Mouse (Mus musculus) midbrain, embryonic 16.5 days (tissue): ENCODE measurements around the gene Mtrf1l. TPM values are rescaled to one million over a fixed set of nuclear protein-coding genes. Genes with fewer than 3 reads are reported as not detected.
A peak's percentile ranks its signal among the peaks of the same experiment; 100 is the strongest.

ENCODE experiments used
- ATAC-seq: fragments of 200-750 bp; cut with Nextera tagmentation; 2 replicates; pipeline ENCODE4 v1.8.0; 2017; ENCODE audit warnings: moderate TSS enrichment
- H3K27ac ChIP-seq: fragments of 300-500 bp; sonication (generic); 2 replicates; pipeline ENCODE4 v1.5.1; 2014; ENCODE audit warnings: mild to moderate bottlenecking, low read length, mixed read lengths
- H3K27me3 ChIP-seq: fragments of 300-500 bp; sonication (generic); 2 replicates; pipeline ENCODE4 v1.6.1; 2014; ENCODE audit warnings: low read depth, low read length, mixed read lengths; ENCODE audit not compliant: control insufficient read depth, insufficient read depth
- H3K36me3 ChIP-seq: fragments of 300-500 bp; sonication (generic); 2 replicates; pipeline ENCODE4 v1.6.1; 2014; ENCODE audit warnings: mild to moderate bottlenecking, low read length, moderate library complexity, mixed read lengths; ENCODE audit not compliant: control insufficient read depth, insufficient read depth
- H3K4me1 ChIP-seq: fragments of 300-500 bp; sonication (generic); 2 replicates; pipeline ENCODE4 v1.6.1; 2014; ENCODE audit warnings: mild to moderate bottlenecking, low read length, mixed read lengths; ENCODE audit not compliant: control insufficient read depth, insufficient read depth
- H3K4me2 ChIP-seq: fragments of 300-500 bp; sonication (generic); 2 replicates; pipeline ENCODE4 v1.6.1; 2014; ENCODE audit warnings: mild to moderate bottlenecking, low read length, mixed read lengths
- H3K4me3 ChIP-seq: fragments of 300-500 bp; sonication (generic); 2 replicates; pipeline ENCODE4 v1.5.1; 2014; ENCODE audit warnings: low read depth, mild to moderate bottlenecking, low read length, moderate library complexity, mixed read lengths
- H3K9ac ChIP-seq: fragments of 300-500 bp; sonication (generic); 2 replicates; pipeline ENCODE4 v1.6.1; 2014; ENCODE audit warnings: low read depth, low read length, mixed read lengths
- H3K9me3 ChIP-seq: fragments of 300-500 bp; sonication (generic); replicated peaks from 2 replicates; pipeline ENCODE4 v1.6.1; 2014; ENCODE audit warnings: mild to moderate bottlenecking, low read length, mixed read lengths; ENCODE audit not compliant: control insufficient read depth, poor library complexity, severe bottlenecking
- WGBS: fragments of 180-500 bp; shearing (Covaris S2); extraction: QIAGEN DNeasy Blood & Tissue Kit; methylation state at CpG from one replicate; pipeline ENCODE4 v1.1.7; 2014; 5-methylcytosine and 5-hydroxymethylcytosine counted together
- polyA plus RNA-seq: library from polyadenylated mRNA; unstranded; fragments of >200 nt; fragmentation: Nextera tagmentation; extraction: Ambion mirVana; gene quantifications from 2 replicates; pipeline ENCODE4 v1.2.1, GENCODE M21; 2015

Mtrf1l gene
- polyA plus RNA-seq: 7.9 and 11.1 TPM in 2 replicates

- peak; percentile 98 for ATAC-seq
- H3K4me3 ChIP-seq: peak within 1 kb of the TSS; percentile 92
- H3K27ac ChIP-seq: peak within 1 kb of the TSS; percentile 89
- under 1% methylated on average over 47 of the region's 47 CpGs for WGBS
- H3K27me3 ChIP-seq: no peaks in the 10 kb centered on the region
- peaks cover 4% of the 10 kb centered on the region for H3K36me3 ChIP-seq
- H3K9ac ChIP-seq: peak within 1 kb of the TSS; percentile 92
- peaks cover 14% of the 10 kb centered on the region for H3K4me1 ChIP-seq
- H3K9me3 ChIP-seq: no peaks in the 10 kb centered on the region
- peak within 1 kb of the TSS; percentile 68 for H3K4me2 ChIP-seq
Observed at GRCm38 (mm10) chr10:5823740-5824491, at the start of gene Mtrf1l. Mtrf1l (minus strand) TSS chr10:5823910.

- Histone ChIP-seq H3K4me1 (peaks cover 7% of the 10 kb centered on the region; the same call in 1 of the 2 replicates), H3K4me2 (no peak overlapping the region), H3K27ac (no peak overlapping the region), H3K9ac (no peak overlapping the region), H3K9me3 (no peaks in the 10 kb centered on the region), H3K27me3 (no peaks in the 10 kb centered on the region), H3K36me3 (no peaks in the 10 kb centered on the region), H3K4me3 (no peak overlapping the region)
- ATAC-seq: no peak
- WGBS: 35% methylated on average over 4 of the region's 4 CpGs
Observed at GRCm38 (mm10) chr10:5871081-5871480, 47.4 kb upstream of the Mtrf1l start.

GRCm38 (mm10) chr10:5867981-5868552, 44.4 kb upstream of the Mtrf1l start:
- WGBS: 59% methylated on average over 11 of the region's 11 CpGs
- Histone ChIP-seq H3K27ac (peak overlapping the region; percentile 40; the same call in 1 of the 2 replicates), H3K4me2 (0 out of 2 replicates have a peak overlapping the region, but pooled peaks have one; percentile 25), H3K9ac (no peak overlapping the region), H3K4me1 (peaks cover 7% of the 10 kb centered on the region; the same call in 1 of the 2 replicates), H3K27me3 (no peaks in the 10 kb centered on the region), H3K36me3 (no peaks in the 10 kb centered on the region), H3K4me3 (no peak overlapping the region), H3K9me3 (no peaks in the 10 kb centered on the region)
- ATAC-seq: peak; percentile 43

GRCm38 (mm10) chr10:5865996-5866395, 42.3 kb upstream of the Mtrf1l start:
- H3K36me3 ChIP-seq: no peaks in the 10 kb centered on the region
- H3K4me2 ChIP-seq: no peak overlapping the region
- H3K27ac ChIP-seq: no peak overlapping the region
- H3K4me3 ChIP-seq: no peak overlapping the region
- H3K4me1 ChIP-seq: peaks cover 7% of the 10 kb centered on the region; the same call in 1 of the 2 replicates
- H3K9ac ChIP-seq: no peak overlapping the region
- no peaks in the 10 kb centered on the region for H3K9me3 ChIP-seq
- WGBS: 49% methylated on average over 2 of the region's 2 CpGs
- H3K27me3 ChIP-seq: no peaks in the 10 kb centered on the region
- ATAC-seq: no peak

- Histone ChIP-seq H3K4me2 (no peak overlapping the region), H3K4me1 (peaks cover 2% of the 10 kb centered on the region; the same call in 1 of the 2 replicates), H3K27ac (no peak overlapping the region), H3K36me3 (peaks cover 4% of the 10 kb centered on the region; the same call in 1 of the 2 replicates), H3K27me3 (no peaks in the 10 kb centered on the region), H3K9ac (no peak overlapping the region), H3K9me3 (no peaks in the 10 kb centered on the region), H3K4me3 (no peak overlapping the region)
- 97% methylated on average over 3 of the region's 3 CpGs for WGBS
- ATAC-seq: no peak
Observed at GRCm38 (mm10) chr10:5862669-5863068, 39.0 kb upstream of the Mtrf1l start.

GRCm38 (mm10) chr10:5860849-5861248, 37.1 kb upstream of the Mtrf1l start:
- no peaks in the 10 kb centered on the region for H3K4me1 ChIP-seq
- ATAC-seq: no peak
- WGBS: 87% methylated on average over 3 of the region's 3 CpGs
- H3K4me3 ChIP-seq: no peak overlapping the region
- no peak overlapping the region for H3K27ac ChIP-seq
- no peaks in the 10 kb centered on the region for H3K9me3 ChIP-seq
- no peaks in the 10 kb centered on the region for H3K27me3 ChIP-seq
- peaks cover 4% of the 10 kb centered on the region; the same call in 1 of the 2 replicates for H3K36me3 ChIP-seq
- no peak overlapping the region for H3K4me2 ChIP-seq
- H3K9ac ChIP-seq: no peak overlapping the region

GRCm38 (mm10) chr10:5859729-5860128, 36.0 kb upstream of the Mtrf1l start:
- Histone ChIP-seq H3K27me3 (no peaks in the 10 kb centered on the region), H3K9ac (no peak overlapping the region), H3K4me1 (no peaks in the 10 kb centered on the region), H3K4me3 (no peak overlapping the region), H3K4me2 (no peak overlapping the region), H3K27ac (no peak overlapping the region), H3K9me3 (no peaks in the 10 kb centered on the region), H3K36me3 (peaks cover 4% of the 10 kb centered on the region; the same call in 1 of the 2 replicates)
- no peak for ATAC-seq
- 72% methylated on average over 4 of the region's 4 CpGs for WGBS

- no peak overlapping the region for H3K9ac ChIP-seq
- 63% methylated on average over 10 of the region's 10 CpGs for WGBS
- H3K4me2 ChIP-seq: no peak overlapping the region
- no peaks in the 10 kb centered on the region for H3K4me1 ChIP-seq
- no peaks in the 10 kb centered on the region for H3K27me3 ChIP-seq
- peaks cover 4% of the 10 kb centered on the region; the same call in 1 of the 2 replicates for H3K36me3 ChIP-seq
- H3K9me3 ChIP-seq: no peaks in the 10 kb centered on the region
- H3K27ac ChIP-seq: no peak overlapping the region
- no peak for ATAC-seq
- no peak overlapping the region for H3K4me3 ChIP-seq
Observed at GRCm38 (mm10) chr10:5857996-5858549, 34.4 kb upstream of the Mtrf1l start.
